Mouse (Mus musculus) embryonic fibroblast, embryonic 13.5 days (primary cell): Measurements from ENCODE around the gene Cdk14. TPM values are rescaled to one million over a fixed set of nuclear protein-coding genes. Genes with fewer than 3 reads are reported as not detected.

Experiments
- H3K27ac ChIP-seq: 2 replicates; pipeline ENCODE4 v1.5.1; 2012; ENCODE audit warnings: low read length, control low read depth, inconsistent platforms; ENCODE audit not compliant: insufficient read depth
- H3K4me1 ChIP-seq: 2 replicates; pipeline ENCODE4 v1.6.1; 2011; ENCODE audit warnings: low read length; ENCODE audit not compliant: control insufficient read depth, insufficient read depth
- H3K4me3 ChIP-seq: 2 replicates; pipeline ENCODE4 v1.5.1; 2011; ENCODE audit warnings: mild to moderate bottlenecking, control low read depth, low read length; ENCODE audit not compliant: insufficient read depth
- CTCF ChIP-seq: IDR thresholded peaks from 2 replicates; pipeline ENCODE4 v1.5.1; 2011; ENCODE audit warnings: mild to moderate bottlenecking, control low read depth, low read length, moderate library complexity, borderline replicate concordance; ENCODE audit not compliant: insufficient read depth
- POLR2A ChIP-seq: IDR thresholded peaks from 2 replicates; pipeline ENCODE4 v1.6.1; 2011; ENCODE audit warnings: low read depth, mild to moderate bottlenecking, control low read depth, low read length, moderate library complexity
- polyA plus RNA-seq: library from polyadenylated mRNA; stranded (reverse); fragments of >200 nt; gene quantifications from 2 replicates; pipeline ENCODE4 v1.2.4, GENCODE M21; 2011; ENCODE audit warnings: low read depth; ENCODE audit not compliant: missing spikeins, insufficient read length

Gene Cdk14
- polyA plus RNA-seq, 1 experiment, result 50.0 TPM

DNA sequence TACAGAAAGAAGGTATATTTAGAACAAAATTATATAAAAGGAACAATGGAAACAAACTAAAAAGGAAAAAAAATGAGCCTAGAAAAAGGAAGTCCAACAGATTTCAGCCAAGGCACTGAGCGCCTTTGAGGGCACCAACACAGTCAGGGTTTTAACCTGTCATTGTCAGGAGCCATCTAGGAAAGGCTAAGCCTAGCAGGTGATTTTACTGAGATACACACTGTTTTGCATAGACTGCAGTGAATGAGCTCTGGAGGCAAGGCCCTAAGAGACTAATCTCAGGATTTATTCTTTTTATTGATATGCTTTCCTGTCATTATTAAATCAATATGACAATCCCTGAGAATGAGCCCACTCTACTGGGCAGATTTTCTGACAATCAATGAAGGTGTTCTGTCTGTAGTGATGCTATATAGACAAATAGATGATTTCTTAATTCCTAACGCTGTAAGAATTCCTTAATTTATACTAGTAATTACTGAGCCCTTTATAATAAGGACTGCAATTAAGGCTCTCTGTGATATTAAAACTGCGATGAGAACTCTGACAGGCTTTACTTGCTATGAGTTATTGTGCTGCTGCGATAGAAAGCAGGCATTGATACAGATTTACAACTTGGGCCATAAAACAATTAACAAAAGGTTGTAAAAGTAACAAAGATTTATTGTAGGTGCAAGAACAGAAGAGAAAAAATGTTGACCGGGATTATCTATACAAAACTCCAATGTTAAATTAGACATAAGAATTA is 303.2 kb downstream of the Cdk14 start:
- H3K4me1 ChIP-seq, result peaks cover 8% of the 10 kb centered on the region
- TF ChIP-seq CTCF (no peak), POLR2A (no peak)
- H3K27ac ChIP-seq, result no peak overlapping the region
- no peak overlapping the region for H3K4me3 ChIP-seq

DNA sequence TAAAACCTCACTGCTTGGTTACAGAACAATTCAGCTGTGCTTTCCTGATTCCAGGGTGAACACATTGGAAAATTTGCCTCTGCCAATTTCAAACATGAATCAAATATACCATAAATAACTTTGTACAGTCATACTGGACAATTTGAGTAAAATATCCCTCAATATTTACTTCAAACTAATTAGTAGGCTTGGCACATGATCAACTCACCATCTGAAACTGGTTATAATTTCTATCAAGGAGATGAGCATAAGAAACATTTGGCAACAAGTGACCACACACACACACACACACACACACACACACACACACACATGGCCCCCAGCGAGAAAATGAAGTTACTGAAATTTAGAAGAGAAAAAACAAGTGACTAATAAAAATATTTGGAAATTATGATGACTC is 304.6 kb downstream of the Cdk14 start:
- no peak overlapping the region for H3K4me3 ChIP-seq
- peaks cover 9% of the 10 kb centered on the region for H3K4me1 ChIP-seq
- H3K27ac ChIP-seq, result peak overlapping the region; percentile 71; the same call in 1 of the 2 replicates
- TF ChIP-seq POLR2A (no peak), CTCF (no peak)

- no peak overlapping the region for H3K27ac ChIP-seq
- no peak overlapping the region for H3K4me3 ChIP-seq
- H3K4me1 ChIP-seq, result peaks cover 12% of the 10 kb centered on the region
- no peak for TF ChIP-seq POLR2A
- no peak for TF ChIP-seq CTCF
These were observed 310.5 kb downstream of the Cdk14 start for GRCm38 (mm10) chr5:5109621-5110020.

DNA sequence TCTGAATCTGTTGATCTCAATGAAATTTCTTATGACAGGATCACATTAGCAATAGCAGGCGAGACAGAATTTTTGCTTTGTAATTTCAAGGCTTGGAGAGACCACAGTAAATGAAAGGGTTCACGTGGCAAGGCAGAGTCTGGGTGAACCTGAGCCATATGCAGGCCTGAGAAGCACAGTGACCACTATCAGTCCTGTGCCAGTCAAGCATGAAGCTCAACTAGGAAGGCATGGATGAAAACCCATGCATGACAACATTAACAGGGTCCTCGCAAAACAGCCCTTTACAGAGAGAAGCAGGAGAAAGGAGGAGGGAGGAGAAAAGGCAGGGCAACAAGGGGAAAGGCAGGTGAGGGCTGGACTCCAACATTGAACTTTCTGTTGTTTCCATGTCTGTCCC is 311.1 kb downstream of the Cdk14 start:
- TF ChIP-seq POLR2A (no peak), CTCF (no peak)
- H3K27ac ChIP-seq, result peak overlapping the region; percentile 7; the same call in 1 of the 2 replicates

GRCm38 (mm10) chr5:5096248-5096915 is 323.7 kb downstream of the Cdk14 start:
- no peak for TF ChIP-seq POLR2A
- TF ChIP-seq CTCF, result no peak
- no peak overlapping the region for H3K27ac ChIP-seq
- no peaks in the 10 kb centered on the region for H3K4me1 ChIP-seq
- no peak overlapping the region for H3K4me3 ChIP-seq

More for the DNA sequence above, 311.1 kb downstream of the Cdk14 start:
- peaks cover 12% of the 10 kb centered on the region for H3K4me1 ChIP-seq
- H3K4me3 ChIP-seq, result no peak overlapping the region

- Histone ChIP-seq H3K4me1 (no peaks in the 10 kb centered on the region), H3K4me3 (no peak overlapping the region), H3K27ac (no peak overlapping the region)
- TF ChIP-seq CTCF (no peak), POLR2A (no peak)
These were observed 327.4 kb downstream of the Cdk14 start for GRCm38 (mm10) chr5:5092736-5093135.

DNA sequence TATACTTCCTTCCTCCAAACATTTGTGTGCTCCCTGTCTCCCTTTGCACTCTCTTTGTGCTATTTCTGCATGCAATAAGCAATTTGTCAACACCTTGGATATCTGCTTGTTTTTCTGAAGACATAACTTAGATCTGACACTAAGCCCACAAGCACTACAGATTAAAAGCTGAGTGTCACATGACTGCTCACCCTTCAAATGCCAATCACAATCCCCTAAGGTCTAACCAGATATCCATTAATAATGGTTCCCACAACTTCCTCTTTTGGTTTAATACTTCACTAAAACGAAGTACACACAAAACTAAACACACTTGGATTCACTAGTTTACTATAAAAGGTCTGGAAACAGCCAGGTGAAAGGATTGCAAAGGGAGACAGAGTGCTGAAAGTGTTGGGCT is 348.6 kb downstream of the Cdk14 start:
- H3K27ac ChIP-seq, result no peak overlapping the region
- TF ChIP-seq POLR2A, result no peak
- TF ChIP-seq CTCF, result no peak
- no peak overlapping the region for H3K4me3 ChIP-seq

DNA sequence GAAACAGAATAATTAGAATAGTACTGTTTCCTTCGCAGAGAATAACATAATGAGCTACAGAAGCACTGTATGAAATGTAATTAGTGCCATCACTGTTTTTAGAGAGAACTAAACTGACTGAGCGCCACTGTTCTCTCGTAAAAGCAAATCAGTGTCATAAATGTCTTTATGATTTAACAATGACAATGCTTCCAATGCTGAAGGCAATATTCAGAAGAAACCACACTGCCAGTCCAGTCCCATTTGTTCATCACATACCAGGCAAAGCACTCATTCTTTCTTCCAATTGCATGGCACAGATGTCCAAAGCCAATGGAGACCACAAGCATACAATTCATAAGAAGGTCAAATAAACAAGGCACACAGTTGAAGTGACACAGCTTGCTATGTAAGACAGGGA is 355.4 kb downstream of the Cdk14 start:
- no peak overlapping the region for H3K4me3 ChIP-seq
- no peak for TF ChIP-seq POLR2A
- TF ChIP-seq CTCF, result no peak
- no peaks in the 10 kb centered on the region for H3K4me1 ChIP-seq
- H3K27ac ChIP-seq, result no peak overlapping the region

More for the DNA sequence above, 348.6 kb downstream of the Cdk14 start:
- H3K4me1 ChIP-seq, result no peaks in the 10 kb centered on the region

DNA sequence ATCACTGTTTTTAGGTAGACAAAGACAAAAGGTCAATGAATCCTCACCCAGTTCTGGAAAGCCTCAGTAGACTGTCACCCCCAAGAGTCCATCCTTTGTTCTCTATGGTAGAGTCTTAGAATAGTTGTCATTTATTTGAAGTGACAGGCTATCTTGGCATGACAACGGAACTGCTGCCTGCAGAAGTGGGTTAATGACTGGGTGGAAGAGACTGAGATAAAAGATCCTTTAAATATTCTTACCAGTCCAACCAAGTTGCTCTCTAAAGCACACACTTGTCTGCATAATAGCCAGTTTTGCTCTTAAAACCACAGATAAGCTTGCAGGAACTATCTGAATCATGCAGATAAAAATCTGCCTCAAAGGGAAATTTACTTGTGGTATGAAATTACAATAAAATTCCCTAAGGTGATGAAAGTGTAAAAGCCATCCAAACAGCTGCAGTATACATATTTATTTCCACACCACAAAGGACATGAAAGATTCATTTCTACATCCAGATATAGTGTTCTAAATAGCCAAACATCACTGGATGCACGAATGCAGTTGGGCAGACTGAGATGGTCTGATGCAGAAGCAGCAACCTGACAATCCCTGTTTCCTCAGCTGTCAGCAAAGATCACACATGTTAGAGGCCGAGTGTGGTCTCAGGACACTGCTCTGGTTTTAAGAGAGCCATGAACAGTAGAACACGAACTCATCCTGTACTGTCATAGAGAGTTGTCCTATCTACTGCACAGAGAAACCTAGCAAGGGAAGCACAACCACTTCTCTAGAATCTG is 363.8 kb downstream of the Cdk14 start:
- no peak overlapping the region for H3K4me3 ChIP-seq
- H3K27ac ChIP-seq, result no peak overlapping the region
- TF ChIP-seq POLR2A, result no peak
- TF ChIP-seq CTCF, result no peak
- H3K4me1 ChIP-seq, result peaks cover 8% of the 10 kb centered on the region
